Mouse (Mus musculus) forebrain, embryonic 14.5 days (tissue): ENCODE results near the gene Mcm8. TPM values are rescaled to one million over a fixed set of nuclear protein-coding genes. Genes with fewer than 3 reads are reported as not detected.

Source experiments
- ATAC-seq: fragments of 200-750 bp; cut with Nextera tagmentation; 2 replicates; pipeline ENCODE4 v1.8.0; 2017; ENCODE audit warnings: mild to moderate bottlenecking, moderate library complexity
- DNase-seq: peaks from one replicate; pipeline ENCODE4 v3.0.0-alpha.2; 2015; ENCODE audit warnings: low spot score
- H3K27ac ChIP-seq: fragments of 300-500 bp; sonication (generic); 2 replicates; pipeline ENCODE4 v1.5.1; 2014; ENCODE audit warnings: low read depth, mild to moderate bottlenecking, control low read depth, low read length, moderate library complexity
- H3K27me3 ChIP-seq: fragments of 300-500 bp; sonication (generic); replicated peaks from 2 replicates; pipeline ENCODE4 v1.6.1; 2014; ENCODE audit warnings: low read length, control low read depth, mixed read lengths; ENCODE audit not compliant: control insufficient read depth, insufficient read depth
- H3K36me3 ChIP-seq: fragments of 300-500 bp; sonication (generic); 2 replicates; pipeline ENCODE4 v1.6.1; 2014; ENCODE audit warnings: low read length, control low read depth; ENCODE audit not compliant: control insufficient read depth, insufficient read depth
- H3K4me1 ChIP-seq: fragments of 300-500 bp; sonication (generic); 2 replicates; pipeline ENCODE4 v1.6.1; 2014; ENCODE audit warnings: antibody characterized with exemption, low read length, control low read depth; ENCODE audit not compliant: control insufficient read depth, insufficient read depth
- H3K4me2 ChIP-seq: fragments of 300-500 bp; sonication (generic); 2 replicates; pipeline ENCODE4 v1.6.1; 2014; ENCODE audit warnings: mild to moderate bottlenecking, control low read depth, low read length
- H3K4me3 ChIP-seq: fragments of 300-500 bp; sonication (generic); 2 replicates; pipeline ENCODE4 v1.5.1; 2014; ENCODE audit warnings: low read depth, low read length, control low read depth
- H3K9ac ChIP-seq: fragments of 300-500 bp; sonication (generic); 2 replicates; pipeline ENCODE4 v1.6.1; 2014; ENCODE audit warnings: mild to moderate bottlenecking, low read length, control low read depth, moderate library complexity
- H3K9me3 ChIP-seq: fragments of 300-500 bp; sonication (generic); replicated peaks from 2 replicates; pipeline ENCODE4 v1.6.1; 2016; ENCODE audit warnings: low read length, control low read depth, mixed read lengths; ENCODE audit not compliant: control insufficient read depth
- WGBS: fragments of 180-500 bp; shearing (Covaris S2); extraction: QIAGEN DNeasy Blood & Tissue Kit; methylation state at CpG from one replicate; pipeline ENCODE4 v1.1.7; 2014; 5-methylcytosine and 5-hydroxymethylcytosine counted together
- polyA plus RNA-seq: library from polyadenylated mRNA; unstranded; fragments of >200 nt; fragmentation: Nextera tagmentation; extraction: Ambion mirVana; gene quantifications from 2 replicates; pipeline ENCODE4 v1.2.1, GENCODE M21; 2014

The Mcm8 gene
- polyA plus RNA-seq, 1 experiment from 2014 or later, result 9.3 TPM

DNA sequence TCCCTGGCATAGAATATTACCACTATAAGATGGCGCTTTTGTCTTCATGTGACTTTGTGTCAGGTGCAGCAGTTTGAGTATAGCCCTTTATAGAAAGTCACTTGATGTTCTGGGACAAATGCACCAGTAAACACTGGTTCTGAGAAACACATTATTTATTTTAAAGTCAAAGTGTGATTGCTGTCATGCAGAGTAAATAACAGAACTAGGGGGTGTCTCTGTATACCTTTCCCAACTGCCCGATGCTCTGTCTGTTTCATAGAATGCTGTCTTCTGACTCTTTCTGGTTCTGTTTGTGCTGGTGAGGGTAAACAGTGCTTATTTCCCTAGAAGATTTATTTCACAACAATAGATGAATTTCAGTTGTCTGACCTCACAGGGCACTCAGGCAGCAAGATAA, 47.4 kb downstream of the Mcm8 start:
- Histone ChIP-seq H3K9ac (no peak overlapping the region), H3K9me3 (no peaks in the 10 kb centered on the region), H3K4me3 (no peak overlapping the region), H3K27ac (no peak overlapping the region), H3K36me3 (peaks cover 27% of the 10 kb centered on the region), H3K4me2 (no peak overlapping the region), H3K27me3 (no peaks in the 10 kb centered on the region), H3K4me1 (no peaks in the 10 kb centered on the region)
- WGBS, result 96% methylated on average over 2 of the region's 2 CpGs
- no peak for DNase-seq
- ATAC-seq, result no peak

- Histone ChIP-seq H3K36me3 (peaks cover 24% of the 10 kb centered on the region), H3K4me2 (no peak overlapping the region), H3K4me1 (no peaks in the 10 kb centered on the region), H3K9me3 (no peaks in the 10 kb centered on the region), H3K27ac (no peak overlapping the region), H3K4me3 (no peak overlapping the region), H3K9ac (no peak overlapping the region), H3K27me3 (no peaks in the 10 kb centered on the region)
- no peak for DNase-seq
- no peak for ATAC-seq
- WGBS, result 84% methylated on average over 5 of the region's 5 CpGs
Observed at GRCm38 (mm10) chr2:132867521-132867920, 51.6 kb downstream of the Mcm8 start.

GRCm38 (mm10) chr2:132869682-132870081, 53.7 kb downstream of the Mcm8 start:
- no peak for ATAC-seq
- Histone ChIP-seq H3K9me3 (no peaks in the 10 kb centered on the region), H3K9ac (no peak overlapping the region), H3K27ac (no peak overlapping the region), H3K36me3 (peaks cover 18% of the 10 kb centered on the region), H3K4me2 (no peak overlapping the region), H3K4me3 (no peak overlapping the region), H3K27me3 (no peaks in the 10 kb centered on the region), H3K4me1 (no peaks in the 10 kb centered on the region)
- 91% methylated on average over 5 of the region's 5 CpGs for WGBS
- DNase-seq, result no peak

DNA sequence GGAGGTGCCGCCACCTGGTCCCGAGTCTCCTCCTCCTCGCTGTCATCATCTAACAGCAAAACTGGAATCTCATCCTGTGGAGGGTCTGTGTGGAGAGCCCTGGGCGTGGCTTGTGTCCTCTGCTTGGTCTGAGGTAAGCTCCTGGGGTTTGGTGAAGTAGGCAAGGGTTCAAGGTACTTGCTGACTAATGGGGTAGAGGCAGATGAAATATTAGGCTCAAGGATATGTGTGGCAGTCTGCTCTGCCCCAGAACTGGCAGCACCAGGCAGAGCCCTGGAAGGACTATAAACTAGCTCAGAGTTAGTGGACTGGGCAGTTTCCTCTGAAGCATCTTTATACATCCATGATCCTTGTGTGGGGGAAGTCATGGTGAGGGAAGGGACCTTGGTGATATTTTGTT, 54.3 kb downstream of the Mcm8 start:
- Histone ChIP-seq H3K36me3 (peaks cover 16% of the 10 kb centered on the region), H3K9ac (no peak overlapping the region), H3K4me1 (no peaks in the 10 kb centered on the region), H3K4me3 (no peak overlapping the region), H3K4me2 (no peak overlapping the region), H3K9me3 (no peaks in the 10 kb centered on the region), H3K27me3 (no peaks in the 10 kb centered on the region), H3K27ac (no peak overlapping the region)
- DNase-seq, result no peak
- whole genome bisulfite sequencing, result 87% methylated on average over 4 of the region's 4 CpGs
- ATAC-seq, result no peak

DNA sequence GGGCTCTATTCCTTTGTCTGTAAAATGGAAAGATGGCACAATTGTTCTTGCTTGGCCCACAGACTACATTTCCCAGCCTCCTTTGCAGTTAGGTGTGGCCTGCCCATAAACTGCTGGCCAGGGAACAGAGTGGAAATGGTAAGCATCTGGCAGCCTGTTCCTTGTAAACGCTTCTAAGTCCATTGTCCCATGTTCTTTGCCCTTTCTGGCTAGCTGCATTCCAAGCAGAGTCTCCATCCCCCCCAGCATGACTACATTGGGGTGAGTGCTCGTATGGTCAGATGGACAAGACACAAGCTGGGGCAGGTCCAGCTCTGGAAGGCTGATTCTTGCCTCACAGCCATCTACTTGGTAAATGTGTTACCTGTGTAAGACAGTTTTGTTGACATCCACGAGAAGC, 55.7 kb downstream of the Mcm8 start:
- peaks cover 5% of the 10 kb centered on the region for H3K36me3 ChIP-seq
- H3K4me1 ChIP-seq, result no peaks in the 10 kb centered on the region
- H3K9ac ChIP-seq, result no peak overlapping the region
- WGBS, result 78% methylated on average over 3 of the region's 3 CpGs
- H3K4me2 ChIP-seq, result no peak overlapping the region
- H3K4me3 ChIP-seq, result no peak overlapping the region
- H3K27ac ChIP-seq, result no peak overlapping the region
- DNase-seq (no peak), ATAC-seq (no peak)
- H3K9me3 ChIP-seq, result no peaks in the 10 kb centered on the region
- H3K27me3 ChIP-seq, result no peaks in the 10 kb centered on the region

DNA sequence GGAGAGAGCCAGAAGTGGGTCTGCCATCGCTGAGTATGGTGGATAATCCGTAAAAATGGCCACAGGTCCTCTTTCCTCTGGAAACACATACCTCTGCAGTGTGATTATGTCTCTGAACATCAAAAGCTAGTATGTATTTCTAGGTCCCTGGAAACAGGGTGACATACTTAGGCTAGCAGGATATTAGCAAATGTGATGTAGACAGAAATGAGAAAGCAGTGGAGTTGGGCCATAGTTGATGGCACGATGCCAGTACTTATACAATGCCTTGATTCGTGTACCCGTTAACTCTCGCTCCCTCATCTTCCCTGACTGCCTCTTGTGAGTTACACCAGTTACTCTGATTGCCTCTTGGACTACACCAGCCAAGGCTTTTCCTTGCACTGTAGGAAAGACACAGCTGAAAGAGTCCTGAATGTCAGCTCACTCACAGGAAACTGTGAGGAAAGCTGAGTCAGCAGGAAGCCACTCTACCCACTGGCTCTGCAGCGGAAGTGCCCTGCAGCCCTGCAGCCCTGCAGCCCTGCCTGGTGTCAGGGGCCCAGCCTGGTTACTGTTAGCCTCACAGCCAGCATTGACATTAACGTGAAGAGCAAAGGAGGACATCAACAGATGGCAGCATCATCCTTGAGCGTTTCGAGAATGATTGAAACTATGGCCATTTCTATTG, 57.9 kb downstream of the Mcm8 start:
- H3K4me1 ChIP-seq, result no peaks in the 10 kb centered on the region
- H3K9ac ChIP-seq, result no peak overlapping the region
- H3K4me3 ChIP-seq, result no peak overlapping the region
- ATAC-seq (no peak), DNase-seq (no peak)
- H3K9me3 ChIP-seq, result no peaks in the 10 kb centered on the region
- H3K27me3 ChIP-seq, result peaks cover 12% of the 10 kb centered on the region; the same call in 1 of the 2 replicates
- H3K36me3 ChIP-seq, result no peaks in the 10 kb centered on the region
- WGBS, result 75% methylated on average over 10 of the region's 10 CpGs
- H3K27ac ChIP-seq, result no peak overlapping the region
- no peak overlapping the region for H3K4me2 ChIP-seq

GRCm38 (mm10) chr2:132876991-132877390, 61.0 kb downstream of the Mcm8 start:
- Histone ChIP-seq H3K4me2 (no peak overlapping the region), H3K9me3 (no peaks in the 10 kb centered on the region), H3K9ac (no peak overlapping the region), H3K4me1 (no peaks in the 10 kb centered on the region; the same call in 1 of the 2 replicates), H3K27me3 (peaks cover 28% of the 10 kb centered on the region), H3K4me3 (no peak overlapping the region), H3K36me3 (no peaks in the 10 kb centered on the region), H3K27ac (no peak overlapping the region)
- no peak for ATAC-seq
- 65% methylated on average over 1 of the region's 1 CpGs for WGBS
- DNase-seq, result no peak

- DNase-seq, result peak; percentile 81
- H3K4me1 ChIP-seq, result no peaks in the 10 kb centered on the region; the same call in 1 of the 2 replicates
- peak overlapping the region; percentile 50 for H3K4me3 ChIP-seq
- peaks cover 28% of the 10 kb centered on the region for H3K27me3 ChIP-seq
- peak overlapping the region; percentile 98 for H3K4me2 ChIP-seq
- H3K36me3 ChIP-seq, result no peaks in the 10 kb centered on the region
- peak overlapping the region; percentile 59 for H3K9ac ChIP-seq
- WGBS, result under 1% methylated on average over 56 of the region's 58 CpGs
- no peak overlapping the region for H3K27ac ChIP-seq
- no peaks in the 10 kb centered on the region for H3K9me3 ChIP-seq
- ATAC-seq, result peak; percentile 82
Observed at GRCm38 (mm10) chr2:132879261-132880044, 63.5 kb downstream of the Mcm8 start.
